Mouse (Mus musculus): ENCODE data around the gene Egfl8.

The Egfl8 gene

GRCm38 (mm10) chr17:34569919-34570318 lies 45.9 kb downstream of the Egfl8 start:
- DNase-seq = no peak

DNA sequence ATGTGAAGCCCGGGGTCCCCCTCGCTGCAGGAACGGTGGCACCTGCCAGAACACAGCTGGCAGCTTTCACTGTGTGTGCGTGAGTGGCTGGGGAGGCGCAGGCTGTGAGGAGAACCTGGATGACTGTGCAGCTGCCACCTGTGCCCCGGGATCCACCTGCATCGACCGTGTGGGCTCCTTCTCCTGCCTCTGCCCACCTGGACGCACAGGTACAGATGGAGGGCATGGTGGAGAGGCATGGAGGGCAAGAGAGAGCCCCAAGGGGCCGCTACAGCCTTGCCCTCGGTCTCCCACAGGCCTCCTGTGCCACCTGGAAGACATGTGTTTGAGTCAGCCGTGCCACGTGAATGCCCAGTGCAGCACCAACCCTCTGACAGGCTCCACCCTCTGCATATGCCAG lies 47.4 kb downstream of the Egfl8 start:
- no peak for DNase-seq

DNA sequence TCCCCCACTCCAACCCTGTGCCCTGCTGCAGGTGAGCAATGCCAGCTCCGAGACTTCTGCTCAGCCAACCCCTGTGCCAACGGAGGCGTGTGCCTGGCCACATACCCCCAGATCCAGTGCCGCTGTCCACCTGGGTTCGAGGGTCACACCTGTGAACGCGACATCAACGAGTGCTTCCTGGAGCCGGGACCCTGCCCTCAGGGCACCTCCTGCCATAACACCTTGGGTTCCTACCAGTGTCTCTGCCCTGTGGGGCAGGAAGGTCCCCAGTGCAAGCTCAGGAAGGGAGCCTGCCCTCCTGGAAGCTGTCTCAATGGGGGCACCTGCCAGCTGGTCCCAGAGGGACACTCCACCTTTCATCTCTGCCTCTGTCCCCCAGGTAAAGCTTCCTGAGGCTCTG lies 48.5 kb downstream of the Egfl8 start:
- DNase-seq = no peak

DNA sequence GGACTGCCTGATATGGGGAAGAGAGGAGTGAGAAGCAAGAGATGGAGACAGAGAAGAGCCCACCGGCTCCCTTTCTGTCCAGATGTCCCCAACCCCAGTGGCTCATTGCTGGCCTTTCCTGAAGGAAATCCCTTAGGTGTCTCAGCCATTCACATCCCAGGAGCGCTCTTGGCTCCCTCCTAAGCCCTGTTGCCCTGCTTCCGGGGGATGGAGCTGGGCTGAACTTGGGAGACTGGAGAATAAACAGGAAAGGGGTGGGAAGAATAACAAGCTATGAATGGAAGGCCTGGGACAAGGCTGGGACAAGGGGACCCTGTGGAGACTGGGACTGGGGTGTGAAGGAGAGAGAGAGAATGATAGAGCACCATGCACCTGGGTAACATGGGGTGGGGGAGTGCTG lies 51.0 kb downstream of the Egfl8 start:
- DNase-seq = no peak

- no peak for DNase-seq
Measured at GRCm38 (mm10) chr17:34564003-34564421, 51.8 kb downstream of the Egfl8 start, which contains the start of gene Notch4. TSS of gene Notch4 (plus strand) at chr17:34564268.

GRCm38 (mm10) chr17:34563354-34563753 lies 52.4 kb downstream of the Egfl8 start:
- no peak for DNase-seq
